Mouse (Mus musculus): ENCODE measurements around the gene Pam.

- TF ChIP-seq CTCF (IDR thresholded peaks at IDR 0.05; ENCODE audit: borderline replicate concordance, control insufficient read depth, extremely low read depth, insufficient read depth, low read length, poor library complexity) (no peak), POLR2A (IDR thresholded peaks at IDR 0.05; ENCODE audit: control insufficient read depth, extremely low read depth, insufficient read depth, low read length, poor library complexity) (no peak)
Measured at GRCm38 (mm10) chr1:98015564-98015963, 79.9 kb downstream of the Pam start.

Data from thymus, adult 2 months (tissue).